Mouse (Mus musculus): ENCODE data around the gene Cd28. TPM values are rescaled to one million over a fixed set of nuclear protein-coding genes. Genes with fewer than 3 reads are reported as not detected.
"Not testable (repeated sequence)": the region's sequence is repeated elsewhere in the genome, so short reads cannot be mapped to it uniquely, and the experiment has no call there.

Cd28 gene
- polyA plus RNA-seq, 1 experiment from 2014 or later: 0.06 TPM

DNA sequence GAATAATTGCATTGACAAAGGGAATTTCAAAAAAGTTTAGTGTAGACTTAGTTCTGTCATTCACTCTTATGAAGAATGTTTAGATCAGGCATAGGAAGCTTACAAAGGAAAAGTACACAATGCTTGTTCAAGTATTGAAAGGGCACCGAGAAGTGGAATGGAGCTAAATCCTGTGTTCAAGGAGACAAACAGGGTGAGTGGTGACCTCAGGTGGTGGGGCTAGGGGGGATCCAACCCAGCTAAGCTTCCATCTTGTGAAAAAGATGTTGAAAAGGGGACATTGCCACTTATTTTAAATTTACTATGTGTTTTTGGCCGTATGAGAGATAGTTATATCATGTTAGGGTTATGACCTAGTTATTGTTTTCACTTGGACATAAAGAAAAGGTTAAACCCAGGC lies 91.9 kb downstream of the Cd28 start:
- H3K9ac ChIP-seq: no peak overlapping the region
- no peak overlapping the region for H3K4me2 ChIP-seq (replicated peaks)
- WGBS: 83% methylated on average over 2 of the region's 2 CpGs
- H3K27ac ChIP-seq: no peak overlapping the region
- no peaks in the 10 kb centered on the region for H3K9me3 ChIP-seq (replicated peaks)
- no peaks in the 10 kb centered on the region for H3K36me3 ChIP-seq
- H3K4me3 ChIP-seq: no peak overlapping the region
- no peak for ATAC-seq (ENCODE audit: low FRiP score)
- no peaks in the 10 kb centered on the region for H3K4me1 ChIP-seq
- H3K27me3 ChIP-seq: no peaks in the 10 kb centered on the region

- Histone ChIP-seq H3K9ac (no peak overlapping the region), H3K4me3 (no peak overlapping the region), H3K27ac (no peak overlapping the region), H3K36me3 (no peaks in the 10 kb centered on the region), H3K9me3 (replicated peaks) (no peaks in the 10 kb centered on the region), H3K4me1 (no peaks in the 10 kb centered on the region), H3K4me2 (replicated peaks) (no peak overlapping the region), H3K27me3 (no peaks in the 10 kb centered on the region)
- no peak for ATAC-seq (ENCODE audit: low FRiP score)
- 76% methylated on average over 12 of the region's 12 CpGs for WGBS
Observed at GRCm38 (mm10) chr1:60809166-60809565, 92.6 kb downstream of the Cd28 start.

- Histone ChIP-seq H3K4me1 (no peaks in the 10 kb centered on the region), H3K4me3 (no peak overlapping the region), H3K4me2 (replicated peaks) (no peak overlapping the region), H3K9me3 (replicated peaks) (no peaks in the 10 kb centered on the region), H3K27me3 (no peaks in the 10 kb centered on the region), H3K9ac (no peak overlapping the region), H3K36me3 (no peaks in the 10 kb centered on the region), H3K27ac (no peak overlapping the region)
- ATAC-seq (ENCODE audit: low FRiP score): no peak
Observed at GRCm38 (mm10) chr1:60810821-60811220, 94.2 kb downstream of the Cd28 start.

- WGBS: 79% methylated on average over 1 of the region's 1 CpGs
Observed at GRCm38 (mm10) chr1:60811998-60812397, 95.4 kb downstream of the Cd28 start.

GRCm38 (mm10) chr1:60813411-60813810 lies 96.8 kb downstream of the Cd28 start:
- H3K4me2 ChIP-seq (replicated peaks): no peak overlapping the region
- WGBS: 86% methylated on average over 2 of the region's 2 CpGs
- no peaks in the 10 kb centered on the region for H3K36me3 ChIP-seq
- H3K9ac ChIP-seq: no peak overlapping the region
- no peak for ATAC-seq (ENCODE audit: low FRiP score)
- no peaks in the 10 kb centered on the region for H3K27me3 ChIP-seq
- H3K27ac ChIP-seq: no peak overlapping the region
- no peak overlapping the region for H3K4me3 ChIP-seq
- H3K4me1 ChIP-seq: no peaks in the 10 kb centered on the region
- H3K9me3 ChIP-seq (replicated peaks): no peaks in the 10 kb centered on the region

More at GRCm38 (mm10) chr1:60811998-60812397, 95.4 kb downstream of the Cd28 start:
- Histone ChIP-seq H3K36me3 (no peaks in the 10 kb centered on the region), H3K9ac (no peak overlapping the region), H3K27me3 (no peaks in the 10 kb centered on the region), H3K9me3 (replicated peaks) (no peaks in the 10 kb centered on the region), H3K4me2 (replicated peaks) (no peak overlapping the region), H3K27ac (no peak overlapping the region), H3K4me1 (no peaks in the 10 kb centered on the region), H3K4me3 (no peak overlapping the region)
- ATAC-seq (ENCODE audit: low FRiP score): no peak

DNA sequence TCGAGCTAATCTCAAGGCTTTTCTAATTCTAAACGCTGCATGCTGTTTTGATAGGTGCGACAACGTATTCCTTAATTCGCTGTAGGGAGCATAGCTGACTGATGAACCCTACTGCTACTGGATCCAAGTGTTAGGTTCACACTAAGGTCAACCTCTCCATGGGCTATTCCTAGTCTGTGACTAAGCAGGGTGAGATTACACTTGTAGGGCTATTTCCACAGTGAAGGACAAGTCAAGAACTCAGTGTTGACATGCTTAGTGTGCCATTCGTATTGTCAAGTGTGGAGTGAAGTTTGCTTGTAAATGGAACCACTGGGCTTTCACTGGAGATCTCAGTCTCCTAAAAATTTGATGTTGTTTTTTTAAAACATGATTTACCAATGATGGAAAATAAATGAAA lies 99.3 kb downstream of the Cd28 start:
- H3K9me3 ChIP-seq (replicated peaks): no peaks in the 10 kb centered on the region
- H3K9ac ChIP-seq: no peak overlapping the region
- H3K36me3 ChIP-seq: no peaks in the 10 kb centered on the region
- H3K4me3 ChIP-seq: no peak overlapping the region
- H3K4me1 ChIP-seq: no peaks in the 10 kb centered on the region
- WGBS: 91% methylated on average over 6 of the region's 6 CpGs
- ATAC-seq (ENCODE audit: low FRiP score): no peak
- H3K27ac ChIP-seq: no peak overlapping the region
- no peaks in the 10 kb centered on the region for H3K27me3 ChIP-seq
- no peak overlapping the region for H3K4me2 ChIP-seq (replicated peaks)

- 80% methylated on average over 4 of the region's 4 CpGs for WGBS
- H3K4me1 ChIP-seq; H3K9ac ChIP-seq; H3K9me3 ChIP-seq (replicated peaks); H3K27me3 ChIP-seq; H3K36me3 ChIP-seq; H3K27ac ChIP-seq; H3K4me2 ChIP-seq (replicated peaks); H3K4me3 ChIP-seq; ATAC-seq (ENCODE audit: low FRiP score): not testable (repeated sequence)
Observed at GRCm38 (mm10) chr1:60818491-60818890, 101.9 kb downstream of the Cd28 start.

DNA sequence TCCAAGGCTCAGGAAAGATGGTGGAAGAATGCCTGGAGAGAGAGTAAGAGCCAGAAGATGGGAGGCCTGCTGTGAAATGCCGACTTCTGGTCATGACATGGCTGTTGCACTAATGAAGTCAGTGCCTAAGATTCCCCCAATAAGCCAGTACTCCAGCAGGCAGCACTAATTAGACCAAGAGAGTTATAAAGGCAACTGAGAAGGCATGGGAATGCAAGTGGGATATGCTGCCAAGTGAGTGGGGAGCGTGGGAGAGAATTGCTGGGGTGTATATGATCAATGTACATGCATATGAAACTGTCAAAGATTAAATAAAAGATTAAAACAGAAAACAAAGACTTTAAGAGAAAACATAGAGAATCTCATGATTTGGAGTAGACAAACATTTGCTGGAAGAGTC lies 103.4 kb downstream of the Cd28 start:
- Histone ChIP-seq H3K36me3 (no peaks in the 10 kb centered on the region), H3K9ac (no peak overlapping the region), H3K9me3 (replicated peaks) (no peaks in the 10 kb centered on the region), H3K4me3 (no peak overlapping the region), H3K27ac (no peak overlapping the region), H3K27me3 (no peaks in the 10 kb centered on the region), H3K4me2 (replicated peaks) (no peak overlapping the region), H3K4me1 (no peaks in the 10 kb centered on the region)
- WGBS: 86% methylated on average over 2 of the region's 2 CpGs
- ATAC-seq (ENCODE audit: low FRiP score): no peak

DNA sequence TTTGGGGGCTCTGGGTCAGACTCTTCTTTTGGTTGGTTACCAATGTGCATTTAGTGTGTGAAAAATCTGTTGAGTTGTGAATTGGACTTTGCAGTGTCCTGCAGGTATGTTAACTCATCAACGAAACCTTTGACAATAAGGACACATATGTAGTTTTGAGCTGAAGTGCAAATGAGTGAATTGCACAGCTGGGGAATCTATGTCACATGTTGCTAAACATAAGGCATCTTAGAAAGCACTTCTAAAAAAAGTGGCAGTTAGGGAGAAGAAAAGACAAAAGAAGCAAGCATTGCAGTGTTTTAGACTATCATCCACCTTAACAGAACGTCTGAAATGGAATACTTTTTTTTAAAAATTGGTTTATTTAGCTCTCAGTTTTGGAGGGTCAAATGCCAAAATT lies 104.4 kb downstream of the Cd28 start:
- no peak overlapping the region for H3K9ac ChIP-seq
- WGBS: 81% methylated on average over 2 of the region's 2 CpGs
- no peak for ATAC-seq (ENCODE audit: low FRiP score)

GRCm38 (mm10) chr1:60821590-60821989 lies 105.0 kb downstream of the Cd28 start:
- ATAC-seq (ENCODE audit: low FRiP score): no peak
- Histone ChIP-seq H3K9ac (no peak overlapping the region), H3K27ac (no peak overlapping the region), H3K36me3 (no peaks in the 10 kb centered on the region), H3K4me3 (no peak overlapping the region), H3K4me2 (replicated peaks) (no peak overlapping the region), H3K27me3 (no peaks in the 10 kb centered on the region), H3K9me3 (replicated peaks) (no peaks in the 10 kb centered on the region), H3K4me1 (no peaks in the 10 kb centered on the region)
- WGBS: 78% methylated on average over 3 of the region's 3 CpGs

More for the DNA sequence above, 104.4 kb downstream of the Cd28 start:
- Histone ChIP-seq H3K4me3 (no peak overlapping the region), H3K36me3 (no peaks in the 10 kb centered on the region), H3K27me3 (no peaks in the 10 kb centered on the region), H3K9me3 (replicated peaks) (no peaks in the 10 kb centered on the region), H3K27ac (no peak overlapping the region), H3K4me1 (no peaks in the 10 kb centered on the region), H3K4me2 (replicated peaks) (no peak overlapping the region)

Other genes starting within 250 kb of the Cd28 start
- 27.8 and 29.1 TPM in 2 replicates for gene Raph1, start 149.7 kb upstream of the Cd28 start, polyA plus RNA-seq (2016; fragmentation: Nextera tagmentation; extraction: Ambion mirVana)
- not detected in 2 replicates for gene Ctla4, start 170.2 kb downstream of the Cd28 start, polyA plus RNA-seq (2016; fragmentation: Nextera tagmentation; extraction: Ambion mirVana)

Measured in hindbrain, embryonic 12.5 days (tissue).